ENCODE assay signal across 1 mouse cellular context in genomic region chr1:91297799-91298744, GRCm38 (mm10).
TF ChIP-seq lines count a peak whose summit lies in the region.

Gene Scly (plus strand): TSS chr1:91298338.

TF ChIP-seq in CH12.LX, 34 proteins besides CTCF, POLR2A, EP300 and RAD21 (continued from another document):
- TF ChIP-seq NELFE (IDR thresholded peaks at IDR 0.05; ENCODE audit: low read depth, low read length) (peak; percentile 73; the same call in 1 of the 2 replicates), JUN (IDR thresholded peaks at IDR 0.05; ENCODE audit: insufficient read depth, low read depth, low read length) (no peak), USF2 (conservative IDR thresholded peaks at IDR 0.05; ENCODE audit: low read depth, low read length) (peak; percentile 84), TBP (conservative IDR thresholded peaks at IDR 0.05; ENCODE audit: low read depth, low read length) (peak; percentile 66), USF1 (IDR thresholded peaks at IDR 0.05; ENCODE audit: low read depth, low read length) (peak; percentile 93), UBTF (IDR thresholded peaks at IDR 0.05; ENCODE audit: low read depth, low read length) (0 out of 2 replicates have a peak, but pooled peaks have one; percentile 30), KAT2A (IDR thresholded peaks at IDR 0.05; ENCODE audit: insufficient replicate concordance, low read length) (no peak), CHD1 (IDR thresholded peaks at IDR 0.05; ENCODE audit: low read depth, low read length) (no peak), ZKSCAN1 (IDR thresholded peaks at IDR 0.05; ENCODE audit: borderline replicate concordance, low read depth, low read length) (peak; percentile 97), TCF12 (IDR thresholded peaks at IDR 0.05; ENCODE audit: low read depth, low read length) (peak; percentile 80), POLR2AphosphoS2 (IDR thresholded peaks at IDR 0.05; ENCODE audit: low read depth, low read length) (peak; percentile 92), MAFK (IDR thresholded peaks at IDR 0.05; ENCODE audit: insufficient replicate concordance, low read length) (no peak), RCOR1 (conservative IDR thresholded peaks at IDR 0.05; ENCODE audit: low read depth, low read length) (no peak), MAZ (IDR thresholded peaks at IDR 0.05; ENCODE audit: low read depth, low read length) (no peak), MEF2A (IDR thresholded peaks at IDR 0.05; ENCODE audit: borderline replicate concordance, low read depth, low read length) (peak; percentile 43; the same call in 1 of the 2 replicates), ZC3H11A (IDR thresholded peaks at IDR 0.05; ENCODE audit: low read depth, low read length) (no peak), MAX (IDR thresholded peaks at IDR 0.05; ENCODE audit: low read length) (peak; percentile 87), ETS1 (conservative IDR thresholded peaks at IDR 0.05; ENCODE audit: low read depth, low read length) (no peak), SMC3 (IDR thresholded peaks at IDR 0.05; ENCODE audit: low read depth, low read length) (no peak), GABPA (IDR thresholded peaks at IDR 0.05; ENCODE audit: insufficient replicate concordance, low read depth, low read length) (no peak), NRF1 (IDR thresholded peaks at IDR 0.05; ENCODE audit: low read depth, low read length) (no peak), MYC (IDR thresholded peaks at IDR 0.05; ENCODE audit: low read depth, low read length) (no peak)
